Mouse (Mus musculus): Measurements from ENCODE around the gene Actn4.

DNA sequence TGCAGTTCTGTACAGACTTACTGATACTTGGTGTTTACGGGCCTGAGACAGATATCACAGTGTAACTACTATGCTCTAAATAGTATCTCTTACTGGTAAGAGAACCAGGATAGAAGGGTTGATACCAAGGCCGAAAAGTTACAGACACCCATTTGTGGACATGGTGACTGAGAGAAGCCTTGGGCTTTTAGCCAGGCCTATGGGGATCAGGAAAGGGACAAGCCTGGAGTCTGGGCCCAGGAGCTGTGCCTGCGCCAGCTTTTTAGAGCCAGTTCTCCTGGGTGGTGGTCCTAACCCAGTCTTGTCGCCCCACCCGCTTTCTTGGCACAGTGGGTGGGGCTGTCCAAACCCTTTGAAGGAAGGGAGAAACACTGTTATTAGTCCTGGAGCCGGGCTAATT is 60.0 kb downstream of the Actn4 start:
- TF ChIP-seq CTCF (IDR thresholded peaks at IDR 0.05; ENCODE audit: low read depth, low read length) (no peak), POLR2A (IDR thresholded peaks at IDR 0.05; ENCODE audit: borderline replicate concordance, low read depth, low read length) (no peak)
